Mouse (Mus musculus): Measurements from ENCODE around the gene Btbd11.

- no peak for TF ChIP-seq CTCF (IDR thresholded peaks at IDR 0.05; ENCODE audit: low read depth)
- no peak for TF ChIP-seq EP300 (optimal IDR thresholded peaks at IDR 0.05)
Measured at GRCm38 (mm10) chr10:85621067-85621466, 234.5 kb downstream of the Btbd11 start.
